Mouse (Mus musculus) cortical plate, adult 2 months (tissue): ENCODE data around the gene Jph4. TPM values are rescaled to one million over a fixed set of nuclear protein-coding genes. Genes with fewer than 3 reads are reported as not detected.
A peak's percentile ranks its signal among the peaks of the same experiment; 100 is the strongest.

Experiments used
- H3K27ac ChIP-seq: fragments of 200-500 bp; 2 replicates; pipeline ENCODE4 v1.5.1; 2012; ENCODE audit warnings: low read length, control low read depth, inconsistent platforms; ENCODE audit not compliant: insufficient read depth
- H3K4me1 ChIP-seq: fragments of 200-500 bp; 2 replicates; pipeline ENCODE4 v1.6.1; 2011; ENCODE audit warnings: low read length; ENCODE audit not compliant: control insufficient read depth, insufficient read depth
- H3K4me3 ChIP-seq: fragments of 200-500 bp; 2 replicates; pipeline ENCODE4 v1.5.1; 2011; ENCODE audit warnings: mild to moderate bottlenecking, low read length, control low read depth; ENCODE audit not compliant: insufficient read depth
- CTCF ChIP-seq: fragments of 200-500 bp; IDR thresholded peaks from 2 replicates; pipeline ENCODE4 v1.5.1; 2011; ENCODE audit warnings: mild to moderate bottlenecking, control low read depth, low read length; ENCODE audit not compliant: insufficient read depth; ENCODE audit errors: extremely low read depth
- POLR2A ChIP-seq: fragments of 200-500 bp; IDR thresholded peaks from 2 replicates; pipeline ENCODE4 v1.6.1; 2011; ENCODE audit warnings: mild to moderate bottlenecking, low read length, control low read depth; ENCODE audit not compliant: insufficient read depth; ENCODE audit errors: extremely low read depth
- polyA plus RNA-seq: library from polyadenylated mRNA; depleted of rRNA; stranded (reverse); fragments of >200 nt; gene quantifications from 2 replicates; pipeline ENCODE4 v1.2.3, GENCODE M21; 2012; rRNA removed

The Jph4 gene
- polyA plus RNA-seq, 1 experiment = 244 TPM

GRCm38 (mm10) chr14:55066042-55066441 is 50.7 kb downstream of the Jph4 start:
- no peak overlapping the region for H3K27ac ChIP-seq
- no peak overlapping the region for H3K4me3 ChIP-seq
- H3K4me1 ChIP-seq = peaks cover 4% of the 10 kb centered on the region
- TF ChIP-seq POLR2A (no peak), CTCF (no peak)

- no peak for TF ChIP-seq CTCF
- no peak for TF ChIP-seq POLR2A
- Histone ChIP-seq H3K4me1 (peaks cover 2% of the 10 kb centered on the region; the same call in 1 of the 2 replicates), H3K27ac (0 out of 2 replicates have a peak overlapping the region, but pooled peaks have one; percentile 4), H3K4me3 (no peak overlapping the region)
Measured at GRCm38 (mm10) chr14:55065391-55065790, 51.3 kb downstream of the Jph4 start.

- TF ChIP-seq POLR2A = no peak
- Histone ChIP-seq H3K4me1 (peaks cover 3% of the 10 kb centered on the region; the same call in 1 of the 2 replicates), H3K4me3 (no peak overlapping the region), H3K27ac (peak overlapping the region; percentile 4)
Measured at GRCm38 (mm10) chr14:55064481-55065370, 52.0 kb downstream of the Jph4 start.

- Histone ChIP-seq H3K4me3 (no peak overlapping the region), H3K4me1 (peaks cover 3% of the 10 kb centered on the region; the same call in 1 of the 2 replicates), H3K27ac (no peak overlapping the region)
- no peak for TF ChIP-seq CTCF
- no peak for TF ChIP-seq POLR2A
Measured at GRCm38 (mm10) chr14:55063581-55064381, 53.0 kb downstream of the Jph4 start.

GRCm38 (mm10) chr14:55063117-55063516 is 53.6 kb downstream of the Jph4 start:
- 0 out of 2 replicates have a peak overlapping the region, but pooled peaks have one; percentile 31 for H3K27ac ChIP-seq
- peaks cover 3% of the 10 kb centered on the region; the same call in 1 of the 2 replicates for H3K4me1 ChIP-seq
- H3K4me3 ChIP-seq = no peak overlapping the region
- TF ChIP-seq POLR2A (no peak), CTCF (no peak)

- TF ChIP-seq CTCF (no peak), POLR2A (no peak)
- H3K4me3 ChIP-seq = no peak overlapping the region
- peaks cover 3% of the 10 kb centered on the region; the same call in 1 of the 2 replicates for H3K4me1 ChIP-seq
- no peak overlapping the region for H3K27ac ChIP-seq
Measured at GRCm38 (mm10) chr14:55062626-55063025, 54.1 kb downstream of the Jph4 start.

GRCm38 (mm10) chr14:55061845-55062244 is 54.9 kb downstream of the Jph4 start:
- Histone ChIP-seq H3K4me3 (no peak overlapping the region), H3K27ac (no peak overlapping the region), H3K4me1 (peaks cover 3% of the 10 kb centered on the region; the same call in 1 of the 2 replicates)
- TF ChIP-seq CTCF (no peak), POLR2A (no peak; the same call in 1 of the 2 replicates)

GRCm38 (mm10) chr14:55059931-55060330 is 56.8 kb downstream of the Jph4 start:
- Histone ChIP-seq H3K27ac (no peak overlapping the region), H3K4me1 (peaks cover 3% of the 10 kb centered on the region; the same call in 1 of the 2 replicates), H3K4me3 (no peak overlapping the region)
- TF ChIP-seq CTCF = no peak
- no peak for TF ChIP-seq POLR2A

- Histone ChIP-seq H3K4me3 (no peak overlapping the region), H3K4me1 (peaks cover 6% of the 10 kb centered on the region; the same call in 1 of the 2 replicates), H3K27ac (no peak overlapping the region)
- TF ChIP-seq CTCF (no peak), POLR2A (no peak)
Measured at GRCm38 (mm10) chr14:55059009-55059408, 57.7 kb downstream of the Jph4 start.

Other genes starting within 250 kb of the Jph4 start
- gene Homez, start 246.0 kb downstream of the Jph4 start, polyA plus RNA-seq = 9.6 TPM in 2 replicates
- gene Ppp1r3e, start 239.4 kb downstream of the Jph4 start, polyA plus RNA-seq = 15.7 and 16.1 TPM in 2 replicates
- gene Bcl2l2, start 233.6 kb downstream of the Jph4 start, polyA plus RNA-seq = 109 and 115 TPM in 2 replicates
- 0.15 and 0.50 TPM in 2 replicates for gene Gm20521, start 233.5 kb downstream of the Jph4 start, polyA plus RNA-seq
- 414 and 456 TPM in 2 replicates for gene Pabpn1, start 224.4 kb downstream of the Jph4 start, polyA plus RNA-seq
- 776 and 795 TPM in 2 replicates for gene Slc22a17, start 203.8 kb downstream of the Jph4 start, polyA plus RNA-seq
- 7.5 and 8.2 TPM in 2 replicates for gene Efs, start 190.8 kb downstream of the Jph4 start, polyA plus RNA-seq
- gene Il25, start 184.2 kb downstream of the Jph4 start, polyA plus RNA-seq = 0.13 and 0.17 TPM in 2 replicates
- 136 and 169 TPM in 2 replicates for gene Cmtm5, start 180.7 kb downstream of the Jph4 start, polyA plus RNA-seq
- gene Myh6, start 150.0 kb downstream of the Jph4 start, polyA plus RNA-seq = 0.17 TPM in 1 of 2 replicates, not detected in the other
- not detected in 2 replicates for gene Gm17428, start 140.0 kb downstream of the Jph4 start, polyA plus RNA-seq
- 29.0 and 34.8 TPM in 2 replicates for gene Myh7, start 122.3 kb downstream of the Jph4 start, polyA plus RNA-seq
- 35.3 and 38.6 TPM in 2 replicates for gene Ngdn, start 101.5 kb downstream of the Jph4 start, polyA plus RNA-seq
- gene Zfhx2, start 24.6 kb downstream of the Jph4 start, polyA plus RNA-seq = 13.0 and 13.1 TPM in 2 replicates
- gene Thtpa, start 22.2 kb downstream of the Jph4 start, polyA plus RNA-seq = 13.8 and 14.5 TPM in 2 replicates
- gene Ap1g2, start 10.3 kb downstream of the Jph4 start, polyA plus RNA-seq = 14.7 and 15.4 TPM in 2 replicates
- 0.13 TPM in 1 of 2 replicates, not detected in the other for gene Dhrs2, start 105.1 kb upstream of the Jph4 start, polyA plus RNA-seq